12 mouse cellular contexts compared by ENCODE assay signal in genomic region chr6:39004003-39004473, GRCm38 (mm10).
A peak's percentile ranks its signal among the peaks of the same experiment; 100 is the strongest.
DNase-seq lines count a peak whose midpoint lies in the region.
"Had no signal": no experiment of that assay in that cellular context is flagged by ENCODE, and none has a peak within 500 bp of the region (broad histone marks: within the 10 kb centered on the region; RNA-seq: fewer than 3 reads in every experiment).

No protein-coding gene starts in this region.

- DNase-seq in adrenal gland, adult 8-10 months: peak; percentile 41
- no peak for DNase-seq in adrenal gland, adult 2 months
- DNase-seq in lung, postnatal 36 days: peak; percentile 30
- no peak for DNase-seq in lung, postnatal 14 days
- DNase-seq in kidney, postnatal 25 days: peak; percentile 54 to 77
- no peak for DNase-seq in ovary, postnatal 10 days (ENCODE audit: low spot score)
- DNase-seq in retina, embryonic 14.5 days (ENCODE audit: low spot score): no peak
- DNase-seq in adipocyte (ENCODE audit: low spot score): no peak
- DNase-seq: cerebellum, postnatal 25 days; gastrocnemius, postnatal 14 days; liver, embryonic 13.5 days; right cerebral cortex, postnatal 14 days had no signal

Comparison
In these comparisons a context has a peak if more than half of its experiments do, and no peak if none do; other contexts are left out.
1. DNase-seq: peak in adrenal gland, adult 8-10 months (single experiment), lung, postnatal 36 days (single experiment) and kidney, postnatal 25 days (2 of 2); none in adrenal gland, adult 2 months (single experiment), lung, postnatal 14 days (single experiment), ovary, postnatal 10 days (single experiment), retina, embryonic 14.5 days (single experiment) and adipocyte (single experiment).